10 mouse cellular contexts compared by ENCODE assay signal in genomic region chr11:18011101-18011733, GRCm38 (mm10). TPM values are rescaled to one million over a fixed set of nuclear protein-coding genes. Genes with fewer than 3 reads are reported as not detected.
DNase-seq lines count a peak whose midpoint lies in the region; ATAC-seq and TF ChIP-seq lines count a peak whose summit lies in the region.
"Had no signal": no experiment of that assay in that cellular context is flagged by ENCODE, and none has a peak within 500 bp of the region (broad histone marks: within the 10 kb centered on the region; RNA-seq: fewer than 3 reads in every experiment).

No protein-coding gene starts in this region.

- H3K4me2 ChIP-seq in limb, embryonic 13.5 days (replicated peaks), result peak overlapping the region; percentile 52
- peak overlapping the region; percentile 46 for H3K4me2 ChIP-seq in midbrain, embryonic 16.5 days (ENCODE audit: low read length)
- H3K4me2 ChIP-seq: liver, embryonic 13.5 days had no signal

- 19% methylated on average over 13 of the region's 13 CpGs for whole genome bisulfite sequencing in hindbrain, embryonic 10.5 days
- WGBS in limb, embryonic 13.5 days, result 6% methylated on average over 13 of the region's 13 CpGs
- WGBS in midbrain, embryonic 16.5 days, result 14% methylated on average over 13 of the region's 13 CpGs

- no peak overlapping the region for H3K4me3 ChIP-seq in left cerebral cortex, adult 2 months
- peak overlapping the region; percentile 18 for H3K4me3 ChIP-seq in hindbrain, embryonic 10.5 days
- peak overlapping the region; percentile 18 for H3K4me3 ChIP-seq in limb, embryonic 13.5 days
- H3K4me3 ChIP-seq in midbrain, embryonic 16.5 days (ENCODE audit: low read depth, low read length), result peak overlapping the region; percentile 14; the same call in 1 of the 2 replicates
- H3K4me3 ChIP-seq: liver, embryonic 13.5 days had no signal

- DNase-seq in left cerebral cortex, adult 2 months (ENCODE audit: extremely low spot score in 1 of 2, low spot score in 2 of 2), result peak in 1 of 2 experiments; percentile 11
- no peak for DNase-seq in left cerebral cortex, adult 18-20 months (ENCODE audit: low spot score in 2 of 2)
- peak; percentile 2 for DNase-seq in cerebellum, adult 9-11 months
- peak; percentile 51 for DNase-seq in forelimb bud, embryonic 11.5 days (ENCODE audit: low read depth, low spot score)
- peak; percentile 60 for DNase-seq in hindbrain, embryonic 10.5 days (ENCODE audit: low spot score)
- peak; percentile 64 for DNase-seq in yolk sac, embryonic 10.5 days (ENCODE audit: low spot score)
- DNase-seq: liver, embryonic 13.5 days had no signal

- ATAC-seq in limb, embryonic 13.5 days (ENCODE audit: low FRiP score, low read depth), result peak; percentile 66; the same call in 1 of the 2 replicates
- ATAC-seq in midbrain, embryonic 16.5 days, result peak; percentile 81

- no peaks in the 10 kb centered on the region for H3K36me3 ChIP-seq in hindbrain, embryonic 10.5 days
- H3K36me3 ChIP-seq in limb, embryonic 13.5 days, result no peaks in the 10 kb centered on the region
- no peaks in the 10 kb centered on the region for H3K36me3 ChIP-seq in midbrain, embryonic 16.5 days (ENCODE audit: control insufficient read depth, insufficient read depth, low read length)
- H3K36me3 ChIP-seq: G1E; liver, embryonic 13.5 days had no signal

- TF ChIP-seq CTCF in left cerebral cortex, adult 2 months (IDR thresholded peaks at IDR 0.05), result peak; percentile 46

- H3K4me1 ChIP-seq in hindbrain, embryonic 10.5 days (replicated peaks), result peaks cover 27% of the 10 kb centered on the region
- peaks cover 19% of the 10 kb centered on the region for H3K4me1 ChIP-seq in limb, embryonic 13.5 days
- peaks cover 12% of the 10 kb centered on the region for H3K4me1 ChIP-seq in midbrain, embryonic 16.5 days (ENCODE audit: control insufficient read depth, insufficient read depth, low read length)
- H3K4me1 ChIP-seq: liver, embryonic 13.5 days had no signal

- H3K9me3 ChIP-seq in hindbrain, embryonic 10.5 days, result no peaks in the 10 kb centered on the region
- H3K9me3 ChIP-seq in limb, embryonic 13.5 days, result no peaks in the 10 kb centered on the region
- no peaks in the 10 kb centered on the region for H3K9me3 ChIP-seq in midbrain, embryonic 16.5 days (replicated peaks; ENCODE audit: control insufficient read depth, low read length, poor library complexity, severe bottlenecking)
- H3K9me3 ChIP-seq: G1E; liver, embryonic 13.5 days had no signal

- no peak overlapping the region for H3K27ac ChIP-seq in left cerebral cortex, adult 2 months
- peak overlapping the region; percentile 64 for H3K27ac ChIP-seq in hindbrain, embryonic 10.5 days
- H3K27ac ChIP-seq in limb, embryonic 13.5 days, result no peak overlapping the region
- H3K27ac ChIP-seq in midbrain, embryonic 16.5 days (ENCODE audit: low read length), result no peak overlapping the region
- H3K27ac ChIP-seq: liver, embryonic 13.5 days had no signal

- no peaks in the 10 kb centered on the region for H3K27me3 ChIP-seq in hindbrain, embryonic 10.5 days (ENCODE audit: insufficient read depth, poor library complexity, severe bottlenecking)
- H3K27me3 ChIP-seq in limb, embryonic 13.5 days, result peaks cover 10% of the 10 kb centered on the region; the same call in 1 of the 2 replicates
- H3K27me3 ChIP-seq in midbrain, embryonic 16.5 days (ENCODE audit: control insufficient read depth, insufficient read depth, low read depth, low read length), result no peaks in the 10 kb centered on the region
- H3K27me3 ChIP-seq: liver, embryonic 13.5 days had no signal

- no peak overlapping the region for H3K9ac ChIP-seq in limb, embryonic 13.5 days
- H3K9ac ChIP-seq in midbrain, embryonic 16.5 days (ENCODE audit: low read depth, low read length), result no peak overlapping the region
- H3K9ac ChIP-seq: liver, embryonic 13.5 days had no signal

- intact Hi-C loops in left cerebral cortex, adult 2 months (cut with DNase I), result loop anchor here (10.0 kb wide), 1 partner anchor 1014 kb away; no protein-coding TSS in a partner anchor

RNA-seq across cellular contexts. Expression of gene Etaa1, which starts 57.5 kb away (rescaled TPM):
- total RNA-seq in left cerebral cortex, adult 2 months (2021), result 1 to 10 TPM; 7.3 to 7.5 TPM
- 1 to 10 TPM; 7.8 to 8.7 TPM for total RNA-seq in left cerebral cortex, adult 18-20 months (2021)
- 11.8 and 14.3 TPM in 2 replicates for polyA plus RNA-seq in hindbrain, embryonic 10.5 days (2016; fragmentation: Nextera tagmentation; extraction: Ambion mirVana)
- polyA plus RNA-seq in limb, embryonic 13.5 days (2015; fragmentation: Nextera tagmentation; extraction: Ambion mirVana), result 11.3 TPM in 2 replicates
- 6.2 and 7.1 TPM in 2 replicates for polyA plus RNA-seq in midbrain, embryonic 16.5 days (2015; fragmentation: Nextera tagmentation; extraction: Ambion mirVana)

Comparison
In these comparisons a context has a peak if more than half of its experiments do, and no peak if none do; other contexts are left out.
1. DNase-seq: peak in cerebellum, adult 9-11 months (single experiment), forelimb bud, embryonic 11.5 days (single experiment), hindbrain, embryonic 10.5 days (single experiment) and yolk sac, embryonic 10.5 days (single experiment); none in left cerebral cortex, adult 18-20 months (0 of 2).